Mouse (Mus musculus) embryonic facial prominence, embryonic 10.5 days (tissue): ENCODE results near the gene Stk39. TPM values are rescaled to one million over a fixed set of nuclear protein-coding genes. Genes with fewer than 3 reads are reported as not detected.

ENCODE experiments used
- DNase-seq: peaks from one replicate; pipeline ENCODE4 v3.0.0-alpha.2; 2017; ENCODE audit warnings: low spot score
- H3K27ac ChIP-seq: fragments of 300-500 bp; sonication (generic); replicated peaks from 2 replicates; pipeline ENCODE4 v1.5.1; 2016; ENCODE audit warnings: mild to moderate bottlenecking
- H3K27me3 ChIP-seq: fragments of 300-500 bp; sonication (generic); replicated peaks from 2 replicates; pipeline ENCODE4 v1.6.1; 2016; ENCODE audit warnings: low read depth, mild to moderate bottlenecking; ENCODE audit not compliant: poor library complexity, severe bottlenecking
- H3K36me3 ChIP-seq: fragments of 300-500 bp; sonication (generic); replicated peaks from 2 replicates; pipeline ENCODE4 v1.6.1; 2016; ENCODE audit warnings: mild to moderate bottlenecking, moderate library complexity
- H3K4me1 ChIP-seq: fragments of 300-500 bp; sonication (generic); 2 replicates; pipeline ENCODE4 v1.6.1; 2016
- H3K4me3 ChIP-seq: fragments of 300-500 bp; sonication (generic); 2 replicates; pipeline ENCODE4 v1.5.1; 2016; ENCODE audit warnings: mild to moderate bottlenecking, moderate library complexity
- H3K9me3 ChIP-seq: fragments of 300-500 bp; sonication (generic); 2 replicates; pipeline ENCODE4 v1.6.1; 2016; ENCODE audit warnings: mild to moderate bottlenecking
- WGBS: fragments of 180-500 bp; shearing (Covaris S2); methylation state at CpG from one replicate; pipeline ENCODE4 v1.1.7; 2016; 5-methylcytosine and 5-hydroxymethylcytosine counted together
- polyA plus RNA-seq: library from polyadenylated mRNA; unstranded; fragments of >200 nt; fragmentation: Nextera tagmentation; extraction: Ambion mirVana; gene quantifications from 2 replicates; pipeline ENCODE4 v1.2.1, GENCODE M21; 2016

The Stk39 gene
- polyA plus RNA-seq, 1 experiment from 2014 or later = 19.4 TPM

DNA sequence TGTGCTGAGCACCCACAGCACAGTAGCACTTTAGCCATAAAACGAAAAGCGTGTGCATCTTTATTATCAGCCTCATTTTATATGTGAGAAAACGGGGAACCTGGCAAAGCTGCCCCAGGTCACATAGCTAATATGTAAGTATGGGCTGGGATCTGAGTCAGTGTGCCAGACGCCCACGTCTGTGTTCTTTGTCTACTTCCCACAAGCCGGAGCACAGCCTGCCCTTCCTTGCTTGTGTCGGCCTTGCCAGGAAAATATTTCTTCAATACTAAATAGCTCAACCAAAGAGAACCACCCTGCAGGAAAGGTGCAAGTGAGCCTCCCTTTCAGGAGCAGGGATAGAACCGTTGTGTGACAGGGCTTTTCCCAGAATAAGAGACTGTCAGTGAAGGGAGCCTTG lies 60.9 kb downstream of the Stk39 start:
- no peaks in the 10 kb centered on the region for H3K9me3 ChIP-seq
- H3K27ac ChIP-seq = no peak overlapping the region
- no peaks in the 10 kb centered on the region for H3K27me3 ChIP-seq
- DNase-seq = no peak
- H3K36me3 ChIP-seq = no peaks in the 10 kb centered on the region; the same call in 1 of the 2 replicates
- H3K4me3 ChIP-seq = no peak overlapping the region
- H3K4me1 ChIP-seq = peaks cover 31% of the 10 kb centered on the region
- WGBS = 89% methylated on average over 8 of the region's 8 CpGs

DNA sequence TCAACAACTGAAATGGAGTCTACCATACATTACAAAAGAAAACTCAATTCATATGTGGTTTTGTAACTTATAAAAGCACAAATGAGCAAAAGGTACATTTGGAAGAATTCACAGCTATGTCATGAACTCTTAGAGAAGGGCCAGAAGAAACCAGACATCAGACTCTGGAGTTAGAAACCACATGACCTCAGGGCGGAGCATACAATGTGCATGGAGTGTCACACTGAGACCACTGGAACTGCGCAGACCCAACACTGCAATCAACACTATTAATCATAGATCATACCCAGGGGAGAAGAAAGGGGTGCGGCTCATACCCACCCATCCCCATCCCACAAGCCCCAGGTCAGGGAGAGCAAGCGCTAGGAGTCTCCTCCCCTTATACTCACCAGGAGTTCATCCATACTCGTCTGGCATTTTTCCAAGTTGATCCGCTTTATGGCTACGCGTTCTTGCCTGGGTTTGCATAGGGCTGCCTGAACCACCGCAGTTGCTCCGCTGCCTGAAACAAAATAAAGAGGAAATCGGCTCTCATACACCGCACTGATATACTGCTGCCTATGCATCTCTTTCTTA lies 62.3 kb downstream of the Stk39 start:
- 91% methylated on average over 12 of the region's 12 CpGs for WGBS
- no peak for DNase-seq
- H3K27me3 ChIP-seq = no peaks in the 10 kb centered on the region
- H3K27ac ChIP-seq = no peak overlapping the region
- H3K9me3 ChIP-seq = no peaks in the 10 kb centered on the region
- H3K36me3 ChIP-seq = no peaks in the 10 kb centered on the region; the same call in 1 of the 2 replicates
- H3K4me1 ChIP-seq = peaks cover 46% of the 10 kb centered on the region
- no peak overlapping the region for H3K4me3 ChIP-seq

DNA sequence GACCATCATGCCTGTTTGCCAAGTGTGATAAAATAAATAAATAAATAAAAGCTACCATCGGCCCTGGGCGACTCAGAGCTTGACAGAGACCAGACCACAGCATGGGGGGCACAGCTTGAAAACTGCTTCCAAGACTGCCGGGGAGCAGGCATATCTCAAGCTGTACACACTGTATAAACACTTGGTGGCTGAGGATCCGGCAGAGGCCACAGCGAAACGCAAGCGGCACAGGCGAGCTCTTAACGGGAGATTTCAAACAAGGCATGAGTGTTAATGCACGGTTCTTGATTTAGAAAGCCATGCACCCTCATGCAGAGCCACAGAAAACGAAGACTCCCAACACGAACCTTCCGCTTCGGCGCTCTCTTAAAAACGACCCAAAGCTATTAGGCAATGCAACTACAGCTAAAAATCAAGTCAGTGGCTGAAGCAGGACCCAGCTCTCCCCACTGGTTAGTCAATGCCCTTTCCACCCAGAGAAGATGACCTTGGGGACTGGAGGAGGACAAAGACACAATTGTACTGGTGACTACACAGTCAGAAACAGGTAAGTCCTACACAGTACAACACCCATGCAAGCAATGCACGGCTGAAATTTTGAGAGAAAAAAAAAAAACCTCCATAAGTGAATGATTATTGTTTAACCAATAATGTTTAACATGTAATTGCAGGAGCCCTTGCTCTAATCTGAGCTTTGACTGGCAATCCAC lies 63.6 kb downstream of the Stk39 start:
- peak overlapping the region; percentile 65; the same call in 1 of the 2 replicates for H3K27ac ChIP-seq
- peaks cover 52% of the 10 kb centered on the region for H3K4me1 ChIP-seq
- WGBS = 64% methylated on average over 17 of the region's 17 CpGs

DNA sequence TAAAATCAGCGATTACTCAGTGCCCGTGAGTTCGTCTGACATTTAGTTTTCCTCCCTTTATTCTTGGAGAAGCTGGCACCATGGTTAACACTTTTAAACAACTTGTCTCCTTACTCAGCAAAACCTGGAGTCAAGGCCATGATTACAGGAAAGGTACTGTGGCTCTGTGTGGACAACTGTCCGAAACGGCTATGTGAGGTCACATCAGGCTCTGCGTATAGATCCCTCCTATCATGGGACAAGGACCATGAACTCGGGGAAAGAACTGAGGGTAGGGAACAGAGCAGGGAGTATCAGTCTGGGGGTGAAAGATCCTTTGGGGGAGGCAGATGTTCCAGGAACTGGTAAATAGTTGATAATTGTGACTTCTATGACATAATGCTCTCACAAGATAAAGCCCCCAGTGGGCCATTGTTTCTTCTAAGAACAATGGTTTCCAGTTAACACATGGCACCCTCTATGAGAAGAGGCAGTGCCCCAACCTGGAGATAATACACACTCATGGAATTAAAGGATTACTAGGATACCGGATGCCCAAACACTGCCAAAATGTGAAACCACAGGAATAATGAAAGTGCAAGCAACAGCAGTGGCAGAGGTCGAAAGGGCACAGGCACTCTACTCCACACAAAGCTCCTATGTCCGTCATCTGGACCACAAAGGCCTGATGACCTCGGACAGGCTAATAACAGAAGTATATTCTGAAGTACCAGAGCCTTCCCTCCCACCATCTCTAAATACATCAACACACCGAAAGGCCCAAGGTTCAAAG lies 64.7 kb downstream of the Stk39 start:
- Histone ChIP-seq H3K27me3 (no peaks in the 10 kb centered on the region), H3K4me1 (peaks cover 53% of the 10 kb centered on the region)
- WGBS = 46% methylated on average over 12 of the region's 12 CpGs

More for the DNA sequence above, 63.6 kb downstream of the Stk39 start:
- Histone ChIP-seq H3K9me3 (no peaks in the 10 kb centered on the region), H3K27me3 (no peaks in the 10 kb centered on the region), H3K36me3 (no peaks in the 10 kb centered on the region), H3K4me3 (no peak overlapping the region)
- peak; percentile 36 for DNase-seq

DNA sequence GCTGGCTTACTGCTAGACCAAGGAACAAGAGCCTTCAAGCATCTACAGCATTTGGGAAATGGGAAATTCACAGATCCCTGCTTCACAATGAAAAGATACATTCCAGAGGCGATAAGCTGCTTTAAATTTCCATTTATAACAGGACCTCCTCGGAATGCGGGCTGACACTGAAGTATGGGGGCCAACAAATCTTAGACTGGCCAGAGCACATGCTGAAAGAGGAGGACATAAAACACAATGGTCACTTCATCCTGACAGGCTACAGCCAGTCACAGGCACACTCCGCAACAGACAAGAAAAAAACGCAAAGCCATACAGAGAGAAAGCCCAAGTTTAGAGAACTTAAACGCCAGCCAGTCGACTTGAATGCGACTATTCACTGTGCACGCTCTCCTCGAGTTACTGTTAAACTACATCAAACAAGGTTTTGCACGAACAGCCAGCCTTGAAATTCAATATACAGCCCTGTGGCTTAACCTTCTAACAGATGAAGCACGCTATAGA lies 65.4 kb downstream of the Stk39 start:
- no peak overlapping the region; the same call in 1 of the 2 replicates for H3K4me3 ChIP-seq
- no peaks in the 10 kb centered on the region for H3K27me3 ChIP-seq
- DNase-seq = peak; percentile 18
- WGBS = 27% methylated on average over 12 of the region's 12 CpGs
- H3K36me3 ChIP-seq = no peaks in the 10 kb centered on the region
- H3K9me3 ChIP-seq = no peaks in the 10 kb centered on the region
- peaks cover 53% of the 10 kb centered on the region for H3K4me1 ChIP-seq
- peak overlapping the region; percentile 65 for H3K27ac ChIP-seq

More for the DNA sequence above, 64.7 kb downstream of the Stk39 start:
- no peak for DNase-seq
- no peaks in the 10 kb centered on the region for H3K9me3 ChIP-seq
- H3K36me3 ChIP-seq = no peaks in the 10 kb centered on the region
- peak overlapping the region; percentile 65 for H3K27ac ChIP-seq
- no peak overlapping the region for H3K4me3 ChIP-seq

DNA sequence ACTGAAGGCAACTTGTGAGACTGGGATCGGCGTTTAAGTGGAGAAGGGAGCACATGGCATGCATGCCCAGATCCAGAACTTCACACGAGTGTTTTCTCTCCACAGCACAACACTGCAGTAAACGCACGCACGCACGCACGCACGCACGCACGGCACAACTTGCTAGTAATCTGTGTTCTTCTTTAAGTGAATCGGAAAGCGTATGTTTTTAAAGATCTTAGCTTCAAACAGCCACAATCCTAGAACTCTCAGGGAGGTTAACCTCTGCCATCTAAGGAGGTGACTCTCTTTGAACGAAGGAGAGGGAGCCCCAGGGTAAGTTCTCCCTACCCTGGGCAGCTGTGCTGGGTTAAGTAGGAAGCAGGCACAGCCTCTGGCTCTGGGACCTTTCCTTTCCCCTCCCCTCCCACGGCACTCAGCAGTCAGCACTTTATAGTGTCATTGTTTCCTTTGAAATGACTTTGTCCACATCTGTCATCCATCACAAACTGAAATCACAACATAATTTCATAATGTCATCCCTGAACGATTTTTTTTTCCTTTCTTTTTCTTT lies 66.8 kb downstream of the Stk39 start:
- Histone ChIP-seq H3K36me3 (no peaks in the 10 kb centered on the region), H3K27me3 (no peaks in the 10 kb centered on the region), H3K27ac (peak overlapping the region; percentile 71), H3K4me1 (peaks cover 53% of the 10 kb centered on the region), H3K4me3 (0 out of 2 replicates have a peak overlapping the region, but pooled peaks have one; percentile 5), H3K9me3 (no peaks in the 10 kb centered on the region)
- DNase-seq = peak; percentile 50
- WGBS = 42% methylated on average over 16 of the region's 16 CpGs

DNA sequence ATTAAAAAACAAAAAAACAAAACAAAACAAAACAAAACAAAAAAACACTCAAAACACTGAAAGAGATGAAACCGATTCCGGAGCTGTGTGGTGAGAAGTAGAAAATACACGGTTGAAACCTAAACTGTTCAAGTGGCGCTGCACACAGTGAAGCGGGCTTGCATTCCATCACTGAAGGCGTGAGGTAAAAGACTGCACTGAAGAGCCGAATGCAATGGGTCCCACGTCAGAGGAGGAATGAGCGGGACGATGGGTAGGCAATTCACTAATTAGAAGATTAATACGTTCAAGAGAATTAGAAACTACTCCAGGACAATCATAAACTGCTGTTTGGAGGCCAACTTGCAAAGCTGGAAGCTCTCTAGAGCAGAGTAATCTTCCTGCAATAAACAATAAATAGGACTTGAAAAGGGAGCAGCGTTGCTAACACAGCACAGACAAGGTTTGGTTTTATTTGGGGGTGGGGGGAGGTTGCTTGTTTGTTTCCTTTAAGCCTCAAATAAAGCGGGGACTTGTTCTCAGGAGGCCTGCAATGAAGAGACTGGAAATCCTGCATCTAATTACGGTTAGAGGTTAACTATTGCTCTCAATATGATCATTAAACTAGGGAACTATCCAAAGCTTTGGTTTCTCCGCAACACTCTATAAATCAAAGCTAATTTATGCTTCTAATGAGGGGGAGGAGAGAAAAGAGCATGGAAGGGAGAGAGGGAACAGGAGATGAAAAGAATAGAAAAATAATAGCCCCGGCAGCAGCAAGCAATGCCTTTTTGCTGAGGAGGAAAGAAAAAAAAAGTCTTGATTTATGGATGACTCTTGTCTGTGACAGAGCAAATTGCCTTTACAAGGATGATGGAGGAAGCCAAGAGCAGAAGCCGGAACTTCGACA lies 67.5 kb downstream of the Stk39 start:
- Histone ChIP-seq H3K4me1 (peaks cover 53% of the 10 kb centered on the region), H3K9me3 (no peaks in the 10 kb centered on the region), H3K4me3 (0 out of 2 replicates have a peak overlapping the region, but pooled peaks have one; percentile 5), H3K36me3 (no peaks in the 10 kb centered on the region), H3K27me3 (no peaks in the 10 kb centered on the region), H3K27ac (peak overlapping the region; percentile 71)
- DNase-seq = no peak
- 35% methylated on average over 18 of the region's 18 CpGs for WGBS

DNA sequence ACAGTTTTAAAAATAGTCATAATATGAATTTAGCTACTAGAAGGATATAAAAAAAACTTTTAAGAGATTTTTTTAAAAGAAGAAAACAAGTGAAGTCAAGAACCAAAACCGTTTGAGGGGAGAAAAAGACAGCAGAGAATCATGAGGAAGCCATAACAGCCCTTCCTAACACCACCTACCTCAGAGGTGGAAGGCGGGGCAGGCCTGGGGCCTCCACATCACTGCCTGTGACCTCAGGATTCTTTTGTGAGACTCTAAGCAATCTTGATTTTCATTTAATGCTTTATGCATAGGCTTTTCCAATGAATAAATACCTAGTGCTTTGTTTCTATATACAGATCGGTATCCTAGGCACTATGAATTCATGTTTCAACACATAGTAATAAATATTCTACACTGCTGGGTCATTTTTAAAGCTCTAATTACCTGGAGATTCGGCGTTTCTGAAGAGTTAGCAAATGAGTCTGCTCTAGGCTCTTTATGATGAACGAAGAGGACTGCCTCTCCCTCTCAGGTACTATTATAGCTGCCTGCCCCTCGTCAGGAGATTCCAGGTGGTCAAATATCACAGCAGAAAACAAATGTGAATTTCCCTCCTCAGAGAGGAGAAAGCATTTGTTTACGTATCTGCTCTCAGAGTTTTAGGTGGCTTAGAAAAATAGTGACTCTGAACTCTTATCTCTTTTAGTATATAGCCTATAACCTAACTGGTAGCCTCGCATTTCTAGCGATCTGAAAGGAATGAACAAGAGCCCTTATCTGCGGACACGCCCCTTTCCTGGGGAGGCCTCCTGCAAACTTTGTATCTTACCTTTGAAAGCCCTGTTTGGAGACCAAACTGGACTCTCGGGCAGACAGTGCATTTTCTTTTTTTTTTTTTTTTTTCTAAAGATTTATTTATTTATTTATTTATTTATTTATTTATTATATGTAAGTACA lies 78.2 kb downstream of the Stk39 start:
- 89% methylated on average over 13 of the region's 13 CpGs for WGBS
- Histone ChIP-seq H3K4me3 (no peak overlapping the region), H3K27me3 (no peaks in the 10 kb centered on the region), H3K36me3 (peaks cover 22% of the 10 kb centered on the region), H3K27ac (no peak overlapping the region), H3K9me3 (no peaks in the 10 kb centered on the region), H3K4me1 (no peaks in the 10 kb centered on the region)
- no peak for DNase-seq

DNA sequence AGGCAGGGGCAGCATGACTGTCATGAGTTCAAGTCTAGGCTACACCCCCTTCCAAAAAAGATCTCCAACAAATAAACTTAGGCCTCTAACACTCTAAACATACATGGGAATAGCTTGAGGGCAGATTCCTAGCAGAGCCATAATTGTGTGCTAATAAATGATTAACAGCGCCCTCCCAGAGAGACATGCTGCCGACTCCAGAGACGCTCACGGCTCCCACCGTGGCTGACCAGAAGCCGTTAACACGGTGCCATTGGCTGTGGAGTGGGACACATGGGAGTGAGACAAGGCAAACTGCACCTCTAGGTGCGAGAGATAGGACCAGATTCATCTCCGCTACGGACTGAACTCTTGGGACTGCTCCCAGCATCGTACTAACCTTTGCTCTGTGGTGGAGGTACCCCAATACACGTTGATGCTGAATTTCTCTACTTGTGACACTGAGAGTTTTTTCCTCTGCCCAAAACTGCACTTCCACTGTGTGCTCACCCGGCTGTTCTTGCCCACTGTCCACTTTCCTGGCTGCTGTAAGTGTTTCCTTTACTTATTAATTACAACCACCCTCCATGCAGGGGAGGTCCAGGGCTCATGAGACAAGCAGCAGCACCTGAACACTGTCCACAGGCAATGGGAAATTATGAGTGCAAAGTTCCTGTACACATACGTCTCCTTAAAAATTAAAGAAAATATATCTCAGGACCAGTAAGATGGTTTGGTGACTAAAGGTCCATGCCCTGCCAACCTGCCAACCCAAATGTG lies 84.1 kb downstream of the Stk39 start:
- peaks cover 20% of the 10 kb centered on the region for H3K4me1 ChIP-seq
- no peaks in the 10 kb centered on the region for H3K27me3 ChIP-seq
- H3K36me3 ChIP-seq = peaks cover 10% of the 10 kb centered on the region
- WGBS = 89% methylated on average over 14 of the region's 14 CpGs
- no peak for DNase-seq
- H3K9me3 ChIP-seq = no peaks in the 10 kb centered on the region
- no peak overlapping the region for H3K27ac ChIP-seq
- no peak overlapping the region for H3K4me3 ChIP-seq

DNA sequence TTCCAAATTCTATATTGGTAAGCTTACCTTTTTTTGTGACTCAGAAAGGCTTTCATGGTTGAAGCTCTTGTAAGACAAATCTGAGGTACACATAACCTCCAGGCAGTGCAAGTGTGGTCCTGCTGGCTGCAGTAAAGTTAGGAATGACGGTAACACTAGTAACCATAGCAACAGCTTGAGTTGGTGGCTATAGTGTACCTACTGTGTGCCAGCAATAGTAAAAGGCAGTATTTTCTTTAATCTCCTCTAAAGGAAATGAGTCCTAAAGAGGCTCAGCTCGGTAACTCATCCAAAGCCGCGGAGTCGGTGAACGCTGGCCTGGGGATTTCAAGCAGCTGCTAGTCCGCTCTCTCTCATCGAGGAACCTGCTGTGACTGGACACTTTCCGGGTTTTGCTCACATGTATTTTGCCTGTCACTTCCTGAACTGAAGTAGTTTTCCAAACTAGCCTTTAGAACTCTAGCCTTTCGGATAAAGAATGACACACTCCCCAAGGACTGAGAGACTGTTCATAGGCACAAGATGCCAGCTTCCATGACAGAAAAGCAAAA lies 85.7 kb downstream of the Stk39 start:
- Histone ChIP-seq H3K9me3 (no peaks in the 10 kb centered on the region), H3K27ac (no peak overlapping the region), H3K36me3 (peaks cover 10% of the 10 kb centered on the region), H3K4me1 (peaks cover 36% of the 10 kb centered on the region), H3K27me3 (no peaks in the 10 kb centered on the region), H3K4me3 (no peak overlapping the region)
- WGBS = 67% methylated on average over 10 of the region's 10 CpGs
- no peak for DNase-seq
